Mouse (Mus musculus): ENCODE measurements around the gene Rbm12. TPM values are rescaled to one million over a fixed set of nuclear protein-coding genes. Genes with fewer than 3 reads are reported as not detected.

The Rbm12 gene
- polyA plus RNA-seq, 1 experiment, result 14.8 TPM

DNA sequence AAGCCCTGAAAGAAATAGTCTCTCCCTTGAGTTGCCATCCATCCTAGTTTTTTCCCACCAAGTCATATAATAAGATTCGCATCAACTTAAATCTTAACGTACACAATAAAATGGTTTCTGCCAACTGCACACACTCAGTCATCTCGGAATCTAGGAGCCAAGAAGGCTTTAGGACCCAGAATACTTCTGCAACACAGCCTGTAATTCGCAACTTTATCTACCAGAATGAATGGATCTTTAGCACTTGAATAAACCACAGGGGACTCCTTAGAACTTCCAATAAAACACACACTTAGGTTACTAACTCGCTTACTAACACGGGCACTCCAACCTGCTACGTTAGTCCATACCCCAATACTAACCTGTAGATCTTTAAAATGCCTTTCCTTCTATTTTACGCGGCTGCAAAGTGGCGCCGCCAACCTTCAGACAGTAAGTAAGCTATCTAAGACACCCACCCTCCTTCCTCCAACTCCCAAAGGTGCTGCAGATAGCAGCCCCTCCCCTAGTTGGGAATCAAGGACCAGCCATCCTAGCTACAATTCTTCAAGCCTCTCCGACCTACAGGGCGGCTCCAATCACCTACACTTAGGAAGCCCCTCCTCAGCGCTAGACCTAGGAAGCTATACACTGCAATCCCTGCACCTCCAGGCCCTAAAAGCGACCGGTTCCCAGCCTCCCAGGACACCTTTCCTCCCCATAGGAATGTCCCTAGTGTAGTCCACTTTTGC, 986 bp downstream of the Rbm12 start:
- under 1% methylated on average over 16 of the region's 16 CpGs for WGBS
- Histone ChIP-seq H3K27me3 (replicated peaks; ENCODE audit: control insufficient read depth, insufficient read depth, low read length) (no peaks in the 10 kb centered on the region), H3K27ac (ENCODE audit: insufficient read depth, low read depth, low read length) (0 out of 2 replicates have a peak overlapping the region, but pooled peaks have one; percentile 95), H3K4me3 (ENCODE audit: insufficient read depth, low read depth, low read length) (peak overlapping the region; percentile 97), H3K36me3 (ENCODE audit: control insufficient read depth, insufficient read depth, low read length) (no peaks in the 10 kb centered on the region), H3K4me1 (ENCODE audit: control insufficient read depth, insufficient read depth, low read length) (peaks cover 3% of the 10 kb centered on the region; the same call in 1 of the 2 replicates)
- TF ChIP-seq CTCF (conservative IDR thresholded peaks at IDR 0.05; ENCODE audit: insufficient read depth, insufficient read length, low read depth, low read length), result no peak
- no peak for TF ChIP-seq POLR2A (IDR thresholded peaks at IDR 0.05; ENCODE audit: low read depth, low read length)
- peak; percentile 10 for DNase-seq

DNA sequence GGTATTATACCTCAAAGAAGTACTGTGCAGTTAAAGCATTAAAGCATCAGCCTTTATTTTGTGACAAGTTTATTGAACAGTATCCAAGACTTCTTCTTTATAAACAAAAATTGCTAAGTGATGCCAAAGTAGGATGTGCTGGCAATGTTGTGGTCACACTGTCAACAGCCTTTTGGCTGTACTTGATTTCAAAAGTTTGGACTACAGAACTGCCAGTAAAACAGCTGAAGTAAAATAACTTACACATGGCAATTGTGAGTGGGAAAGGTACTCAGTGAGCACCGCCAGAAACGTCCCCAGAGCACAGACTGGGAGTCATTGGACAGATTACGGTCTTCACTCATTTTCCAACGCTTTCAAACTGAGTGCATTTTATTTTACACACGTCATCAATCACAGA, 19.9 kb downstream of the Rbm12 start:
- DNase-seq, result no peak
- no peak for TF ChIP-seq POLR2A (IDR thresholded peaks at IDR 0.05; ENCODE audit: low read depth, low read length)
- TF ChIP-seq CTCF (conservative IDR thresholded peaks at IDR 0.05; ENCODE audit: insufficient read depth, insufficient read length, low read depth, low read length), result no peak
- Histone ChIP-seq H3K4me3 (ENCODE audit: insufficient read depth, low read depth, low read length) (no peak overlapping the region), H3K36me3 (ENCODE audit: control insufficient read depth, insufficient read depth, low read length) (peaks cover 2% of the 10 kb centered on the region; the same call in 1 of the 2 replicates), H3K4me1 (ENCODE audit: control insufficient read depth, insufficient read depth, low read length) (peaks cover 2% of the 10 kb centered on the region; the same call in 1 of the 2 replicates), H3K27me3 (replicated peaks; ENCODE audit: control insufficient read depth, insufficient read depth, low read length) (no peaks in the 10 kb centered on the region), H3K27ac (ENCODE audit: insufficient read depth, low read depth, low read length) (no peak overlapping the region)
- WGBS, result 75% methylated on average over 5 of the region's 5 CpGs

DNA sequence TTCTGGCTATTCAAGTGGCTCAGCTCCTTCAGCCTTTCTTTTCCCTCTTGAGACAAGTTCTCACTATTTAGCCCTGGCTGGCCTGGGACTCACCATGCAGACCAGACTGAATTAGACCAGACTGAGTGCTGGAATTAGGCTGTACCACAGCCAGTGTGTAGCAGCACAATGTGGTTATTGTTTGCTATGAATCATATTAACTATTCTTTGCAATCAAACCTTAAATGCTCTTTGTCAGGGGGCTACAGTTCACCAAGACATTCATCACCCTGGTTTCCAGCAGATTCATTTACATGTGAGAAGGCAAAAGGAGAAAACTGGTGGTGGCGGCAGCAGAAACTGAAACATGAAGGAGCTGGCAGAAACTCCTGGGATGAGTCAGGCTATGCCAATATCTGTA, 22.0 kb downstream of the Rbm12 start:
- Histone ChIP-seq H3K4me3 (ENCODE audit: insufficient read depth, low read depth, low read length) (no peak overlapping the region), H3K27ac (ENCODE audit: insufficient read depth, low read depth, low read length) (no peak overlapping the region), H3K4me1 (ENCODE audit: control insufficient read depth, insufficient read depth, low read length) (peaks cover 2% of the 10 kb centered on the region; the same call in 1 of the 2 replicates), H3K36me3 (ENCODE audit: control insufficient read depth, insufficient read depth, low read length) (no peaks in the 10 kb centered on the region), H3K27me3 (replicated peaks; ENCODE audit: control insufficient read depth, insufficient read depth, low read length) (no peaks in the 10 kb centered on the region)
- DNase-seq, result no peak
- 88% methylated on average over 1 of the region's 1 CpGs for WGBS
- TF ChIP-seq CTCF (conservative IDR thresholded peaks at IDR 0.05; ENCODE audit: insufficient read depth, insufficient read length, low read depth, low read length) (no peak), POLR2A (IDR thresholded peaks at IDR 0.05; ENCODE audit: low read depth, low read length) (no peak)

DNA sequence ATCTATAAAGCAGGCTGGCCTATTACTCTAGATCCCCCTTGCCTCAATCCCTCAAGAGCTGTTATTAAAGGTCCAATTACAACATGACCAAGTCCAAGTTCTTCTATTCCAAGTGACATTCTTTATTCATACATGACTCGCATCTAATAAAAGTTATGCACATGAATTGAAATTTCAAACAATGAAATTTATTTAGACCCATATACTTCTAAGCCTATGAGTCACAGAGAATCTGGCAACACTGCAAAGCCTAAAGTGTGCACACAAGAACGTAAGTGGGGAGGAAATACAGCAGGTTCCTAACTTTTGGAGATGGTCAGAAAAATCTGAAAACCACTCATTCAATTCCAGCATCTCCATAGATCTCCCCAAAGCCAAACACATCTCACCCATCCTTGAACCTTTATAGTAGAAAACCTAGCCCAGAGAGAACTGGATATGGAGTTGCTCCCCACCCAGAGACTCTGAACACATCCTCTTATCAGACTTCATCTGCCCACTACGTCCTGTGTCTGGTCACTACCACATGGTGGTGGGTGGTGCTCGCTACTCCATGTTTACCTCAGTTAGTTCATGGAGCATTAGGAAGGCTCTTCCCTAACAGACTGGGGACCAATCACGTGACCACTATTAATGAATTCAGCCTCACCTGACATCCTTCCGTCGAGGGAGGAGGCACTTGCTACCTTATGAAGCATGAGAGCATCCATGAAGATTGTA, 24.2 kb downstream of the Rbm12 start:
- WGBS, result 84% methylated on average over 7 of the region's 7 CpGs
- TF ChIP-seq POLR2A (IDR thresholded peaks at IDR 0.05; ENCODE audit: low read depth, low read length), result no peak
- no peak for TF ChIP-seq CTCF (conservative IDR thresholded peaks at IDR 0.05; ENCODE audit: insufficient read depth, insufficient read length, low read depth, low read length)
- H3K27ac ChIP-seq (ENCODE audit: insufficient read depth, low read depth, low read length), result no peak overlapping the region
- no peaks in the 10 kb centered on the region for H3K27me3 ChIP-seq (replicated peaks; ENCODE audit: control insufficient read depth, insufficient read depth, low read length)
- no peak overlapping the region for H3K4me3 ChIP-seq (ENCODE audit: insufficient read depth, low read depth, low read length)
- peaks cover 2% of the 10 kb centered on the region; the same call in 1 of the 2 replicates for H3K4me1 ChIP-seq (ENCODE audit: control insufficient read depth, insufficient read depth, low read length)
- no peak for DNase-seq
- no peaks in the 10 kb centered on the region for H3K36me3 ChIP-seq (ENCODE audit: control insufficient read depth, insufficient read depth, low read length)

DNA sequence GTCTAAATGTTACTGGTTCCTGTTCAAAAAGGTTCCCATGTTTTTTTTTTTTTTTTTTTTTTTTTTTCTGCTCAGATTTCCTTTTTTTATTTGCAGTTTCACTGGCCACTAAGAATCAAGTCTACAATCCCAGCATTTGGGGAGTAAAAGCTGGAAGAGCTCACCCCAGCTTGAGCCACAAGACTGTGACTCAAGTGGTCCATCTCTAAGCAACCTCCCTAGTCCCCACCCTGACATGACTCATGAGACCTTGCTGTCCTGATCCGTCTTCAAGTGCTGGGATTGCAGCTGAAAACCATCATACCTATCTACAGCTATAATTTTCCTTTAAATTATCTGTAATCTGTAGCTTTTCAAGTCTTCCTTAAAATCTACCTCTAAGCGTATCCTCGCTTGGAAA, 27.2 kb downstream of the Rbm12 start:
- Histone ChIP-seq H3K4me1 (ENCODE audit: control insufficient read depth, insufficient read depth, low read length) (peaks cover 2% of the 10 kb centered on the region; the same call in 1 of the 2 replicates), H3K36me3 (ENCODE audit: control insufficient read depth, insufficient read depth, low read length) (no peaks in the 10 kb centered on the region), H3K27me3 (replicated peaks; ENCODE audit: control insufficient read depth, insufficient read depth, low read length) (no peaks in the 10 kb centered on the region), H3K4me3 (ENCODE audit: insufficient read depth, low read depth, low read length) (no peak overlapping the region), H3K27ac (ENCODE audit: insufficient read depth, low read depth, low read length) (no peak overlapping the region)
- 90% methylated on average over 3 of the region's 3 CpGs for WGBS
- TF ChIP-seq CTCF (conservative IDR thresholded peaks at IDR 0.05; ENCODE audit: insufficient read depth, insufficient read length, low read depth, low read length) (no peak), POLR2A (IDR thresholded peaks at IDR 0.05; ENCODE audit: low read depth, low read length) (no peak)
- DNase-seq, result no peak

DNA sequence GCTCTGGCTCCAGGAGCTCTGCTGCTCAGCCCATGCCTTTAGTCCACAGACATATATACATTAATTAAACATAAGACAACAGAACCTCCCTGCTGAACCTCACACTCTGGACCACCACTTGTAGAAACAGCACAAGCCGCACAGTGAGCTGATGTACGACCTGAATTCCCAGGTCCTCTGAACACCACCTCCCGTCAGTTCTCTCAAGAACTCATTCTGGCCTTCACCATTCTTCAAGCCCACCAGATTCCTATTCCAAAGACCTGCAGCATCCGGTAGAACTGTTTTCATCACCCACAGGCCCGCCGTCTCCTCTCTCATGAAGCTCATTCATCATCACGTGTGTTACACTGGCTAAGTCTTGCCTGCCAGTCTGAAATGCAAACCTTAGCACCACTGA, 31.4 kb downstream of the Rbm12 start:
- H3K4me3 ChIP-seq (ENCODE audit: insufficient read depth, low read depth, low read length), result no peak overlapping the region

DNA sequence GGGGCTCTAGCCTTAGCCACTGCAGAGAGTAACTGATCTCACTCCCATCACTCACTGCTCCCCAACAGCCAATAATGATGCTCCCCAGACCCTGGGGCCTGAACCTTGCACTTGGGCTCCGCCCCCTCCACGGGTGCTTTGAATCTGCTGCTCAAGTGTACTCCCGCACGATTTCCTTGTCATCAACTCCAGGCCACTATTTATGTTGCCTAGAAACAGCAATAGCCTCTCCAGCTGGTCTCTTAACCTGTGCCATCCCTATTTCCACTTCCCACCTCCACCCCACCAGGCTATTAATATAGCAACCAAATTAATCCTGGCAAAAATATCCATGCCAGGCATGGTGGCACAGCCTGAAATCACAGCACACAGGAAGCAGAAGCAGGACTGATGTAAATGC, 32.1 kb downstream of the Rbm12 start:
- Histone ChIP-seq H3K4me3 (ENCODE audit: insufficient read depth, low read depth, low read length) (no peak overlapping the region), H3K4me1 (ENCODE audit: control insufficient read depth, insufficient read depth, low read length) (peaks cover 6% of the 10 kb centered on the region; the same call in 1 of the 2 replicates), H3K27ac (ENCODE audit: insufficient read depth, low read depth, low read length) (no peak overlapping the region), H3K27me3 (replicated peaks; ENCODE audit: control insufficient read depth, insufficient read depth, low read length) (no peaks in the 10 kb centered on the region), H3K36me3 (ENCODE audit: control insufficient read depth, insufficient read depth, low read length) (no peaks in the 10 kb centered on the region; the same call in none of the 2 replicates)
- DNase-seq, result peak; percentile 17
- TF ChIP-seq POLR2A (IDR thresholded peaks at IDR 0.05; ENCODE audit: low read depth, low read length), result no peak
- TF ChIP-seq CTCF (conservative IDR thresholded peaks at IDR 0.05; ENCODE audit: insufficient read depth, insufficient read length, low read depth, low read length), result no peak
- WGBS, result 39% methylated on average over 4 of the region's 4 CpGs

More for the DNA sequence above, 31.4 kb downstream of the Rbm12 start:
- no peak for DNase-seq
- H3K4me1 ChIP-seq (ENCODE audit: control insufficient read depth, insufficient read depth, low read length), result peaks cover 6% of the 10 kb centered on the region; the same call in 1 of the 2 replicates
- no peak for TF ChIP-seq POLR2A (IDR thresholded peaks at IDR 0.05; ENCODE audit: low read depth, low read length)
- TF ChIP-seq CTCF (conservative IDR thresholded peaks at IDR 0.05; ENCODE audit: insufficient read depth, insufficient read length, low read depth, low read length), result no peak
- 81% methylated on average over 7 of the region's 7 CpGs for WGBS
- H3K27me3 ChIP-seq (replicated peaks; ENCODE audit: control insufficient read depth, insufficient read depth, low read length), result no peaks in the 10 kb centered on the region
- H3K27ac ChIP-seq (ENCODE audit: insufficient read depth, low read depth, low read length), result no peak overlapping the region
- no peaks in the 10 kb centered on the region; the same call in none of the 2 replicates for H3K36me3 ChIP-seq (ENCODE audit: control insufficient read depth, insufficient read depth, low read length)
